Mouse (Mus musculus) bone marrow macrophage, adult 2 months (primary cell): ENCODE measurements around the gene Zfp62.

Experiments used
- CTCF ChIP-seq: IDR thresholded peaks from 2 replicates; pipeline ENCODE4 v1.5.1; 2012; ENCODE audit warnings: low read depth, mild to moderate bottlenecking, low read length, moderate library complexity
- POLR2A ChIP-seq: IDR thresholded peaks from 2 replicates; pipeline ENCODE4 v1.6.1; 2012; ENCODE audit warnings: mild to moderate bottlenecking, low read depth, low read length, borderline replicate concordance

GRCm38 (mm10) chr11:49186955-49187488 lies 16.1 kb upstream of the Zfp62 start, which contains the start of gene Btnl9:
- TF ChIP-seq CTCF (no peak), POLR2A (no peak)
